Mouse (Mus musculus) right cerebral cortex, postnatal 14 days (tissue): ENCODE results near the gene Nat8f5.
A peak's percentile ranks its signal among the peaks of the same experiment; 100 is the strongest.
"Not testable (repeated sequence)": the region's sequence is repeated elsewhere in the genome, so short reads cannot be mapped to it uniquely, and the experiment has no call there.

Experiments used
- DNase-seq: peaks from one replicate; pipeline ENCODE4 v3.0.0; 2022

Nat8f5 gene

GRCm38 (mm10) chr6:85820837-85821236 lies at the start of gene Nat8f5, which contains the start of gene Nat8f6:
Nat8f5 (minus strand) TSS chr6:85820972.
Nat8f6 (minus strand) TSS chr6:85820954.
- no peak for DNase-seq

GRCm38 (mm10) chr6:85869006-85869405 lies 48.2 kb upstream of the Nat8f5 start, which contains the start of gene Nat8f2:
Nat8f2 (minus strand) TSS chr6:85869158.
- DNase-seq: not testable (repeated sequence)

- no peak for DNase-seq
These were observed 47.2 kb upstream of the Nat8f5 start for GRCm38 (mm10) chr6:85867726-85868690.

GRCm38 (mm10) chr6:85866995-85867394 lies 46.2 kb upstream of the Nat8f5 start:
- DNase-seq: not testable (repeated sequence)

GRCm38 (mm10) chr6:85866166-85866565 lies 45.4 kb upstream of the Nat8f5 start:
- DNase-seq: not testable (repeated sequence)

- not testable (repeated sequence) for DNase-seq
These were observed 44.3 kb upstream of the Nat8f5 start for GRCm38 (mm10) chr6:85864900-85865639.

- no peak for DNase-seq
These were observed 43.1 kb upstream of the Nat8f5 start for GRCm38 (mm10) chr6:85863840-85864239.

- no peak for DNase-seq
These were observed 42.4 kb upstream of the Nat8f5 start for GRCm38 (mm10) chr6:85863136-85863535.

- no peak for DNase-seq
These were observed 41.8 kb upstream of the Nat8f5 start for GRCm38 (mm10) chr6:85862565-85862964.

GRCm38 (mm10) chr6:85861247-85861646 lies 40.5 kb upstream of the Nat8f5 start:
- DNase-seq: no peak

GRCm38 (mm10) chr6:85856194-85856678 lies 35.5 kb upstream of the Nat8f5 start:
- peak; percentile 29 for DNase-seq

- DNase-seq: no peak
These were observed 32.7 kb upstream of the Nat8f5 start for GRCm38 (mm10) chr6:85853481-85853880.

GRCm38 (mm10) chr6:85851062-85851773 lies 30.4 kb upstream of the Nat8f5 start:
- DNase-seq: no peak

GRCm38 (mm10) chr6:85849240-85849639 lies 28.5 kb upstream of the Nat8f5 start:
- DNase-seq: no peak

- no peak for DNase-seq
These were observed 27.4 kb upstream of the Nat8f5 start for GRCm38 (mm10) chr6:85848140-85848539.

GRCm38 (mm10) chr6:85846921-85847320 lies 26.1 kb upstream of the Nat8f5 start:
- DNase-seq: no peak

GRCm38 (mm10) chr6:85843677-85844458 lies 23.1 kb upstream of the Nat8f5 start:
- DNase-seq: not testable (repeated sequence)

- DNase-seq: no peak
These were observed 19.2 kb upstream of the Nat8f5 start for GRCm38 (mm10) chr6:85839982-85840381.

GRCm38 (mm10) chr6:85838674-85839073 lies 17.9 kb upstream of the Nat8f5 start:
- no peak for DNase-seq

- DNase-seq: peak; percentile 22
These were observed 16.5 kb upstream of the Nat8f5 start for GRCm38 (mm10) chr6:85837307-85837706.

- DNase-seq: peak; percentile 58
These were observed 16.1 kb upstream of the Nat8f5 start for GRCm38 (mm10) chr6:85836827-85837226.

GRCm38 (mm10) chr6:85836098-85836497 lies 15.3 kb upstream of the Nat8f5 start:
- not testable (repeated sequence) for DNase-seq
